Mouse (Mus musculus) limb, embryonic 12.5 days (tissue): ENCODE results near the gene Rps6ka4. TPM values are rescaled to one million over a fixed set of nuclear protein-coding genes. Genes with fewer than 3 reads are reported as not detected.

Experiments used
- ATAC-seq: fragments of 200-750 bp; cut with Nextera tagmentation; 2 replicates; pipeline ENCODE4 v1.8.0; 2017; ENCODE audit warnings: low read depth, moderate TSS enrichment; ENCODE audit not compliant: insufficient number of reproducible peaks, insufficient read depth, low FRiP score, low TSS enrichment
- H3K27ac ChIP-seq: fragments of 300-500 bp; sonication (generic); 2 replicates; pipeline ENCODE4 v1.5.1; 2016; ENCODE audit warnings: mild to moderate bottlenecking, moderate library complexity
- H3K27me3 ChIP-seq: fragments of 300-500 bp; sonication (generic); 2 replicates; pipeline ENCODE4 v1.6.1; 2016; ENCODE audit warnings: mild to moderate bottlenecking, moderate library complexity
- H3K36me3 ChIP-seq: fragments of 300-500 bp; sonication (generic); 2 replicates; pipeline ENCODE4 v1.6.1; 2016; ENCODE audit warnings: mild to moderate bottlenecking, moderate library complexity
- H3K4me1 ChIP-seq: fragments of 300-500 bp; sonication (generic); replicated peaks from 2 replicates; pipeline ENCODE4 v1.6.1; 2016
- H3K4me2 ChIP-seq: fragments of 300-500 bp; sonication (generic); 2 replicates; pipeline ENCODE4 v1.6.1; 2016; ENCODE audit warnings: mild to moderate bottlenecking, moderate library complexity
- H3K4me3 ChIP-seq: fragments of 300-500 bp; sonication (generic); replicated peaks from 2 replicates; pipeline ENCODE4 v1.5.1; 2016; ENCODE audit warnings: mild to moderate bottlenecking
- H3K9ac ChIP-seq: fragments of 300-500 bp; sonication (generic); replicated peaks from 2 replicates; pipeline ENCODE4 v1.6.1; 2016; ENCODE audit warnings: mild to moderate bottlenecking, moderate library complexity
- H3K9me3 ChIP-seq: fragments of 300-500 bp; sonication (generic); 2 replicates; pipeline ENCODE4 v1.6.1; 2016; ENCODE audit warnings: mild to moderate bottlenecking, moderate library complexity
- WGBS: fragments of 180-500 bp; shearing (Covaris S2); methylation state at CpG from one replicate; pipeline ENCODE4 v1.1.7; 2016; 5-methylcytosine and 5-hydroxymethylcytosine counted together
- polyA plus RNA-seq: library from polyadenylated mRNA; unstranded; fragments of >200 nt; fragmentation: Nextera tagmentation; extraction: Ambion mirVana; gene quantifications from 2 replicates; pipeline ENCODE4 v1.2.1, GENCODE M21; 2016

Gene Rps6ka4
- polyA plus RNA-seq, 1 experiment from 2014 or later, result 11.3 TPM

GRCm38 (mm10) chr19:6849506-6850068, 9.2 kb upstream of the Rps6ka4 start:
- H3K27me3 ChIP-seq, result peaks cover 85% of the 10 kb centered on the region
- H3K27ac ChIP-seq, result no peak overlapping the region
- no peak overlapping the region for H3K4me2 ChIP-seq
- no peaks in the 10 kb centered on the region for H3K9me3 ChIP-seq
- 69% methylated on average over 23 of the region's 23 CpGs for whole genome bisulfite sequencing
- H3K4me1 ChIP-seq, result peaks cover 9% of the 10 kb centered on the region
- H3K9ac ChIP-seq, result no peak overlapping the region
- no peak overlapping the region for H3K4me3 ChIP-seq
- ATAC-seq, result no peak
- H3K36me3 ChIP-seq, result no peaks in the 10 kb centered on the region

GRCm38 (mm10) chr19:6847841-6848517, 7.5 kb upstream of the Rps6ka4 start:
- H3K27ac ChIP-seq, result no peak overlapping the region
- no peak for ATAC-seq
- peak overlapping the region; percentile 49 for H3K4me2 ChIP-seq
- under 1% methylated on average over 29 of the region's 31 CpGs for WGBS
- H3K9ac ChIP-seq, result peak overlapping the region; percentile 34; the same call in 1 of the 2 replicates
- peaks cover 92% of the 10 kb centered on the region for H3K27me3 ChIP-seq
- H3K36me3 ChIP-seq, result no peaks in the 10 kb centered on the region
- H3K9me3 ChIP-seq, result no peaks in the 10 kb centered on the region
- peak overlapping the region; percentile 29 for H3K4me3 ChIP-seq
- H3K4me1 ChIP-seq, result peaks cover 9% of the 10 kb centered on the region

- Histone ChIP-seq H3K27me3 (peaks cover 97% of the 10 kb centered on the region), H3K36me3 (no peaks in the 10 kb centered on the region), H3K9ac (no peak overlapping the region), H3K27ac (no peak overlapping the region), H3K4me3 (no peak overlapping the region), H3K4me1 (peaks cover 12% of the 10 kb centered on the region), H3K4me2 (no peak overlapping the region), H3K9me3 (no peaks in the 10 kb centered on the region)
- ATAC-seq, result no peak
- WGBS, result 77% methylated on average over 4 of the region's 4 CpGs
Observed at GRCm38 (mm10) chr19:6846050-6846449, 5.6 kb upstream of the Rps6ka4 start.

- ATAC-seq, result no peak
- H3K9ac ChIP-seq, result no peak overlapping the region
- no peak overlapping the region for H3K4me2 ChIP-seq
- H3K4me1 ChIP-seq, result peaks cover 20% of the 10 kb centered on the region
- peaks cover 97% of the 10 kb centered on the region for H3K27me3 ChIP-seq
- WGBS, result 56% methylated on average over 1 of the region's 1 CpGs
- H3K36me3 ChIP-seq, result no peaks in the 10 kb centered on the region
- H3K4me3 ChIP-seq, result no peak overlapping the region
- H3K9me3 ChIP-seq, result no peaks in the 10 kb centered on the region
- no peak overlapping the region for H3K27ac ChIP-seq
Observed at GRCm38 (mm10) chr19:6842353-6842752, 1.9 kb upstream of the Rps6ka4 start.

GRCm38 (mm10) chr19:6841292-6841597, 809 bp upstream of the Rps6ka4 start:
- H3K27ac ChIP-seq, result no peak overlapping the region
- peaks cover 97% of the 10 kb centered on the region for H3K27me3 ChIP-seq
- H3K9ac ChIP-seq, result no peak overlapping the region
- peak overlapping the region; percentile 70; the same call in 1 of the 2 replicates for H3K4me3 ChIP-seq
- no peak for ATAC-seq
- 7% methylated on average over 3 of the region's 3 CpGs for WGBS
- peaks cover 20% of the 10 kb centered on the region for H3K4me1 ChIP-seq
- H3K36me3 ChIP-seq, result no peaks in the 10 kb centered on the region
- H3K9me3 ChIP-seq, result no peaks in the 10 kb centered on the region
- peak overlapping the region; percentile 98 for H3K4me2 ChIP-seq

- Histone ChIP-seq H3K27ac (no peak overlapping the region), H3K9ac (peak overlapping the region; percentile 70), H3K4me1 (peaks cover 20% of the 10 kb centered on the region), H3K36me3 (no peaks in the 10 kb centered on the region), H3K9me3 (no peaks in the 10 kb centered on the region), H3K4me2 (peak overlapping the region; percentile 98), H3K4me3 (peak overlapping the region; percentile 70), H3K27me3 (peaks cover 98% of the 10 kb centered on the region)
- WGBS, result 2% methylated on average over 46 of the region's 46 CpGs
- ATAC-seq, result peak; percentile 37; the same call in 1 of the 2 replicates
Observed at GRCm38 (mm10) chr19:6839615-6840474, 591 bp downstream of the Rps6ka4 start.

- Histone ChIP-seq H3K4me1 (peaks cover 19% of the 10 kb centered on the region), H3K27me3 (peaks cover 99% of the 10 kb centered on the region), H3K4me3 (no peak overlapping the region), H3K4me2 (no peak overlapping the region), H3K9me3 (peaks cover 4% of the 10 kb centered on the region; the same call in 1 of the 2 replicates), H3K9ac (no peak overlapping the region), H3K27ac (no peak overlapping the region), H3K36me3 (no peaks in the 10 kb centered on the region; the same call in 1 of the 2 replicates)
- ATAC-seq, result no peak
- WGBS, result 82% methylated on average over 8 of the region's 8 CpGs
Observed at GRCm38 (mm10) chr19:6832363-6832762, 8.1 kb downstream of the Rps6ka4 start.

- Histone ChIP-seq H3K4me2 (peak overlapping the region; percentile 51), H3K27me3 (peaks cover 94% of the 10 kb centered on the region), H3K9ac (no peak overlapping the region), H3K4me3 (peak overlapping the region; percentile 29), H3K27ac (no peak overlapping the region), H3K36me3 (no peaks in the 10 kb centered on the region; the same call in 1 of the 2 replicates), H3K9me3 (peaks cover 4% of the 10 kb centered on the region; the same call in 1 of the 2 replicates), H3K4me1 (peaks cover 19% of the 10 kb centered on the region)
- 2% methylated on average over 17 of the region's 17 CpGs for WGBS
- ATAC-seq, result no peak
Observed at GRCm38 (mm10) chr19:6831331-6831730, 9.1 kb downstream of the Rps6ka4 start.

- peak overlapping the region; percentile 33 for H3K4me3 ChIP-seq
- peaks cover 19% of the 10 kb centered on the region for H3K4me1 ChIP-seq
- H3K9me3 ChIP-seq, result peaks cover 4% of the 10 kb centered on the region; the same call in 1 of the 2 replicates
- H3K9ac ChIP-seq, result no peak overlapping the region
- WGBS, result 2% methylated on average over 38 of the region's 38 CpGs
- ATAC-seq, result no peak
- H3K4me2 ChIP-seq, result peak overlapping the region; percentile 51
- H3K27me3 ChIP-seq, result peaks cover 94% of the 10 kb centered on the region
- H3K36me3 ChIP-seq, result no peaks in the 10 kb centered on the region; the same call in 1 of the 2 replicates
- no peak overlapping the region for H3K27ac ChIP-seq
Observed at GRCm38 (mm10) chr19:6830556-6831316, 9.7 kb downstream of the Rps6ka4 start.

GRCm38 (mm10) chr19:6829870-6830555, 10.4 kb downstream of the Rps6ka4 start:
- peak overlapping the region; percentile 33 for H3K4me3 ChIP-seq
- no peaks in the 10 kb centered on the region; the same call in 1 of the 2 replicates for H3K36me3 ChIP-seq
- peaks cover 19% of the 10 kb centered on the region for H3K4me1 ChIP-seq
- 1% methylated on average over 48 of the region's 48 CpGs for WGBS
- no peak for ATAC-seq
- H3K27ac ChIP-seq, result no peak overlapping the region
- H3K9ac ChIP-seq, result no peak overlapping the region
- H3K27me3 ChIP-seq, result peaks cover 91% of the 10 kb centered on the region
- peaks cover 4% of the 10 kb centered on the region; the same call in 1 of the 2 replicates for H3K9me3 ChIP-seq
- H3K4me2 ChIP-seq, result peak overlapping the region; percentile 51
